Mouse (Mus musculus) frontal cortex, adult (tissue): ENCODE data around the gene Ncoa1.
"Not testable (repeated sequence)": the region's sequence is repeated elsewhere in the genome, so short reads cannot be mapped to it uniquely, and the experiment has no call there.

Source experiments
- ATAC-seq: cut with Nextera tagmentation; 2 replicates; pipeline ENCODE4 v1.9.2; 2017; ENCODE audit warnings: mild to moderate bottlenecking, moderate library complexity, mixed read lengths; ENCODE audit not compliant: low TSS enrichment

Gene Ncoa1

DNA sequence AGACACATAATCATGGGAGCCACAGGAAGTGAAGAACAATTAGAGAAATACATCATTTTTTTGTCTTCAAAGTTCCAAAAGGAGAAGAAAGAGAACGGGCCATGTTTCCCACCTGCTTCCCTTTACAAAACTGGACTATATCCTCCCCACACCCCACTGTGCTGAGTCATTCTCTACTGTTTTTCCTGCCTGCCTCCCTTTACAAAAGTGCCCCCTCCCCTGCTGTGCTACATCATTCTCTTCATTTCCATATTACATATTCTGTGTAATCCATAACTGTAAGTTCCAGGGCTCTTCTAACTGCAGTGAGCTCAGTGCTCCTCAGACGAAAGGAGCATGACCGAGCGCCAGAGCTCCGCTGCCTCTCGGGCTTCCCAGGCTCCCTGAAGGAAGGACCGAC is 80.8 kb downstream of the Ncoa1 start:
- ATAC-seq, result peak; percentile 31; the same call in 1 of the 2 replicates

DNA sequence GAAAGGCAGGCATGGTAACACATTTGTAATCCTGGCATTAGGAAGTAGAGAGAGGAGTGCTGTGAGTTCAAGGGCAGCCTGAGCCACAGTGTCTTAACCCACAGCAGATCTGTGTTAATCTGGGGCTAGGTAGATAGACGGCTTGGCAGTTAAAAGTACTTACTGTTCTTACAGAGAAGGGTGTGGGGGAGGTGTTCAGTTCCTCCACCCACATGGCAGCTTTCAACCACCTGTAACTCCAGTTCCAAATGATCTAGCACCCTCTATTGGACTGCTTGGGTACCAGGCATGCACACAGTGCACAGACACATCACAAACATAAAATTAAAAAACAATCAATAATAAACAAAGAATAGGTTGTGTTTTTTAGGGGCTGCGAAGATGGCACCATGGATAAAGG is 84.4 kb downstream of the Ncoa1 start:
- ATAC-seq, result no peak

DNA sequence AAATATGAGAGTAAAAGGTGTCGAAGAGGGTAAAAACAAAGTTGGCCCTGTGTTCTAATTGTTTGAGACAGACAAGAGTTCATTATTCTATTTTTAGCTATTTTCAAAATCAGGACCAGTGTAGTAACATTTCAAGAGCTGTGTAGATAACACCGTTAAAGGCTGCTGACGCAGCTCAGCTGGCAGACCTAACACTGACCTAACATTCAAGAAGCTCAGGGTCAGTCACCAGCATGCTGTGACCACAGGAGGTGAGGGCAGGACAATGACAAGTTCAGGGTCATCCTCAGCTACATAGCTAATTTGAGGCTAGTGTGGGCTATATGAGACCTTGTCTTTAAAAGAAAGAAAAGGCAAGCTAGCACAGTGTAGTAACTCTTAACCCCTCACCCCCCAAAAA is 84.9 kb downstream of the Ncoa1 start:
- no peak for ATAC-seq

DNA sequence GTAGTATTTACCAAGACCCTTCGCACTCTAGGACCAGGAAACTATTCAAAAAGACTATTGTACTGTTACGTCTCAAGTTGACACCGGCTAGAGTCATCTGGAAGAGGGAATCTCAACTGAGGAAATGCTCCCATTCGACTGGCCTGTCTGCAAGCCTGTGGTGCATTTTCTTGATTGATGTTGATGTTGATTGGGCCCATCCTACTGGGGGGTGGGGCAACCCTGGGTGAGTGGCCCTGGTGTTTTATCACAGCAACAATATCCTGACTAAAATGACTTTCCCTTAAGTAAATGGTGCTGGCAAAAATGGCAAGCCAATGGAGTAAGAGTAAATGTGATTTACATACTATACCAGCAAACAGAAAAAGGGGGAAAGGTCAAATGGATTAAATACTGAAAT is 85.7 kb downstream of the Ncoa1 start:
- ATAC-seq, result no peak

DNA sequence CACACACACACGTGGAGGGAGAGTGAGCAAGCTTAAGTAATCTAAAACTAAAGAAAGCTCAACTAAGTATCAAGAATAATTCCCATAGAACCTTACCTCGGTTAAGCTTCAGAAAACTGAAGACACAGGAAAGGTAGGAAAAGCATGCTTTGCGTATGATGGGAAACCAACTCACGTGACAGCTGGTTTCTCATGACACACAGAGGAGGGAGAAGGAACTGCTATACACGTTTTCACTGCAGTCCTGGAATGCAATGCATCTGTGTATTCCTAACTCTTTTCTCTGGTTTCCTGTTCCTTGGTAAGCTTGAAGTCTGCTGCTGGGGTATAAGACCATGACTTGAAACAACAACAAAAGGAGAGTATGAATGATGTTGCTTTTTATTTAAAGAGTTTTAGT is 86.3 kb downstream of the Ncoa1 start:
- no peak for ATAC-seq

DNA sequence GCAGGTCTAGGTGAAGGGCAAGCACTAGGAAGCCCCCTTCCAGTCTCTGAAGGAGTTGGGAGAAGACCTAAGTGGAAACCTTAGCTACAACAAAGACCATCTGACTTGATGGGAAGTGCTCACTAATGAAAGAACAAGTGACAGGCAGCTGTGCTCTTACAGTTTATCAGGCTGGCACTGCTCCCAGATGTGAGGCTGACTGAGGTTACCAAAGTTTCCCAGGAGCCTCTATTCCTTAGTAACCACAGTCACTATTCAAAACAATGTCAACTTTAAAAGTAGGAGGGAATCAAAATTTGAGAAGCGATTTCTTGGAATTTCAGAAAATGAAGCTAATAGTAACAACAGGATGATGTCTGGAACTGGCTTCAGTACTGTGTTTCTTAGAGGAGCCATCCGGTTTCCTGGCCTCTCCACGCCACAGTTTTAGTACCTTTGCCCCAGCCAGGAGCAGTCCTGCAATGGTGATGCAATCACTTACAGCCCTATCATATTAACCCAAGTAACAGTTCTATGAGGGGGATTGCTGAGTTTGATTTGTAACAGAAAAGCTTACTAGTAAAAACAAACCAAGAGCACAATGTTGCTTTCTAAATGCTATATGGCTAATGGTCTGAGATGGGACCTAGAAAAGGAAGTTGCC is 90.8 kb downstream of the Ncoa1 start:
- no peak for ATAC-seq

DNA sequence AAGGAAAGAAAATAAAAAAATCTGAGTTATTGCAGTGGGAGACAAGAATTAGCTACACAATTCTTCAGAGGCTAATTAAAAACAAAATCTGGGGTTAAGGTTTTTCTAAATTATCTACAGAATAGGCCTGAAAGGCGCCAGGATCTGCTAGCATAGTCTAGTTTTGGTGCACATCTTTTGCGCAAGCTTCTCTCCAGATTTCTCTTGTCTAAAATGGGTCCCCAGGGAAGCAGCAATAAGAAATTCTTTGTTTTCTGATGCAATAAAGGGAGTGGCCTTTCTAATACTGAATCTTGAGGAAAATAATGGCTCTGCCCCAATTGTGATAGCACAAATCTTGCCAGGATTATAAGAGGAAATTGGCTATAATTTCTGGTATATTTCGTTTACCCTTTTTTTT is 93.9 kb downstream of the Ncoa1 start:
- no peak for ATAC-seq

DNA sequence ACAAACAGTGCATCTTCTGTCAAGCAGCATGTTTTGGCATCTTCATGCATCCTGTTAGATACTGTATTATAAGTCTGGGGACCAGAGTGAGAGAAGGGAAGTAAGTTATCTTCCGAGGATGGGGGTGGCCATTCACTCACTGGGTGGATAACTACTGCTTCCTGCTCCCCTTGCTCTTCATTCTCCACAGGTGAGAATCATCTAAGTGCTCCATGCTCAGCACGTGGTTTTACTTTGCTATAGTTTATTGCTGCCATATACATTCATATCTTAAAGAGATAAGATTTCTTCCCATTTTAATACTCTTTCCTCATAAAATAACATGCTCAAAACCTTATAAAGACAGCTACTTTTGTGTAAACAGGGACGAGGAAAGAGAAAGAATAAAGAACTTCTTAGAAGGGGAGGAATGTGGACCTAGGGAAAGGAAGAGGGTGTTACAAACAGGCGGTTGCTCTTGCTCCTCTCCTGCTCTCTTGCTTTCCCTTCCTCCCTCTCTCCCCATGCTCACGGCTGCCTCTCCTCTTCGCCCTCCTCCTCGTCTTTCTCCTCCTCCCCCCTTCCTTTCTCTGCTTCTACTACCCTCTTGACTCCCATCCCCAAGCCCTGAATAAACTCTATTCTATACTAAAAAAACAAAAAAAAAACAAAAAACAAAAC is 97.6 kb downstream of the Ncoa1 start:
- no peak for ATAC-seq

DNA sequence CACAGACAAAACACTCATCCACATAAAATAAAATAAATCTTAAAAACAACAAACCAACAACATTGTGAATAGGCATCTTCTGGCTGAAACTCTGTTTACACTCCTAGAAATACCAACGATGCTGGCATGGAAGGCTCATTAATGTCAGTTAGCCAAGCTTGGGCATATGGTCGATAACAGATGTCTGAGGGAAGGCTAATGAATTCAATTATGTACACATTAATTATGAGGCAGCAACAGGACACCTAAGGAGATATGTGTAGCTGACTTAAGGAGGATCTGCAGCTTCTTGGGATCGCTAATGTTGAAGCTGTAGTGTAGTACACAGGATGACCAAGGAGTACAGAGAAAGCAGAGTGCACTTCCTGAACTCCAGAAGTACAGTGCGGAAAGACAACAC is 100.5 kb downstream of the Ncoa1 start:
- ATAC-seq, result no peak

DNA sequence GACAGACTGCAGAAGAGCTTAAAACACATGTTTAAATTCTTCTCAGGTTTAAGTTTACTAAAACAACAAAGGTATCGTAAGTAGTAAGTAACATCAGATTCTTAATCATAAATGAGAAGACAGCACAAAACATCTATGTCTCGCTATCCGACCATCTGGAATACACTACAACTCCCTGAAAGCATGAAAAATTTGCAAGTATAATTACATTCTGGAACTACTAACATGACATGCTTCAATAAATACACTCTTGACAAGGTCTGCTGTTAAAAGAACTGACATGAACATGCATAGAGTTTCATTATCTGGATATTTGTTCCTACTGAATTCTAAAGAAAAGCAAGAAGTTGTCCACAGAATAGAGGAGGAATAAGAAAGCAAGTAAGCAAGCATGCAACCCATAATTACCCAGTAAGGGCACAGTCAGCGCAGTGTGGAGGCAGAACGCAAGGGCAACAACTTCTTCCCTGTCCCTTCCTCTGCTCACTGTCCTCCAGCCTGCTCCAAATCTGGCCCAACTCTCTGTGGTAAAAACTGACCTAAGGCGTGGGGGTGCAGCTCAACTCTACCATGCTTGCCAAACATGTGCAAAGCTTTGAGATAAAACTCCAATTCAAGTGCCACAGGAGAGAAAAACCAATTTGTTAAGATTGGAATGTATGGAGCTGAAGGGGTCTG is 102.0 kb downstream of the Ncoa1 start:
- ATAC-seq, result 0 out of 2 replicates have a peak, but pooled peaks have one; percentile 31

DNA sequence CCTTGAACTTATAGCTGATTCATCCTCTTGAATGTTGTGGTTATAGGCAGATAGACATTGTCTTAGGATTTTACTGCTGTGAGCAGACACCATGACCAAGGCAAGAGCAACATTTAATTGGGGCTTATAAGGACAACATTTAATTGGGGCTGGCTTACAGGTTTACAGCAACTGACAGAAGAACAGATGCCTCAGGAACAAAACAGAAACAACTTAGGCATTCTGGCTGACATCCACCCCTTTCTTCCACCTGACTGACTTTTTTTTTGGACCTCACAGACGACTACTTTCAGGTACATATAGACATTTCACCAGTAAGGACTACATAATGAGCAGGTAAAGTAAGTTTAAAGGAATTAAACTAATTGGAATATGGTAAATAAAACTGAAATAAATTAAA is 105.6 kb downstream of the Ncoa1 start:
- no peak for ATAC-seq

DNA sequence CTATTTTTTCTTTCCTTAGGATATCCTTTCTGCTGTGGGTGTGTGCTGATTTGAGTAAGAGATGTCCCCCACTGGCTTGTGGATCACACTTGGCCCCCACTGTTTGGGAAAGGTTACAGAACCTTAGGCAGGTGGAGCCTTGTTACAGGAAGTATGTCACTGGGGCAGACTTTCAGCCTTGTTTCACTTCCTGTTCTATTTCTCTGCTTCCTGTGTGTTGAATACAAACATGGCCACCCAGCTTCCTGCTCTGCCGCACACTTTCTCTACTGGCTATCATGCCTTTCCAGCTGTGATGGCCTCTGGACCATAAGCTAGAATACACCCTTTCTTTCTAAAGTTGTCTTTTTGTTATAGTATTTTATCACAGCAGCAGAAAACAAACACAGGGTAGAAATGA is 111.0 kb downstream of the Ncoa1 start:
- ATAC-seq, result no peak

DNA sequence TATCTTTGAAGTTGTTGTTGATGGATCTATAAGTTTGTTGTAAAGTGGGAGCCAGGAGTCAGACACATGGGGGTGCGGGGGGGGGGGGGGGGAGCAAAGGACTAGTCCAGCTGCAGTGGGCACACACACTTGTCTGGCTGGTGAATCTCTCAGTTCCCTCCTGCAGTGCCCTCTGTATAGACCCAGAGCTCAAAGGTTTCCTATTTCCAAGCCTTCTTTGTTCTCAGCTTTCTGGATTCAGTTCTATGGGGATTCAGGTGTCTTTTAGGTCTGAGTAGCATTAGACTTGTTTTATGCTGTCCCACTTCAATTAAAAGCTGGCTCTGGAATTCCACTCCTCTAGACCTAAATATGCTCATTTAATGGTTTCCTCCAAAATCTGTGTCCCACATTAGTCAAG is 117.5 kb downstream of the Ncoa1 start:
- no peak for ATAC-seq

DNA sequence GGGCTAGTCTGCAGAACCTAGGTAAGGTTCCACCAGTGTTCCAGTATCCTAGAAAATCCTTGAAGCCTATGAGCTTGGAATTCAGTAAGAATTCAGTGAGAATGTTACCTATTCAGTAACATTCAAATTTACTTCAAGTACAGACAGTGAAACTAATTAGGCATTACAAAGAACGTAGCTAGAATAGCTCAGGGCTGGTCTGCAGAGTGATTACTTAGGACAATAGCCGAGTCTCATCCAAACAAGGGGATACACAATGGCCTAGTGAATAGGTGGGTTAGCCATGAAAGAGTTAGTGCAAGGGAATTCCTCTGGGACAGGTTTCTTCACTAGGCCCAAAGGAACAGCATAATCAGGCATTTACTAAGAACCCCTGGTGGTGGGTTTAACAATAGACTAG is 118.3 kb downstream of the Ncoa1 start:
- not testable (repeated sequence) for ATAC-seq

DNA sequence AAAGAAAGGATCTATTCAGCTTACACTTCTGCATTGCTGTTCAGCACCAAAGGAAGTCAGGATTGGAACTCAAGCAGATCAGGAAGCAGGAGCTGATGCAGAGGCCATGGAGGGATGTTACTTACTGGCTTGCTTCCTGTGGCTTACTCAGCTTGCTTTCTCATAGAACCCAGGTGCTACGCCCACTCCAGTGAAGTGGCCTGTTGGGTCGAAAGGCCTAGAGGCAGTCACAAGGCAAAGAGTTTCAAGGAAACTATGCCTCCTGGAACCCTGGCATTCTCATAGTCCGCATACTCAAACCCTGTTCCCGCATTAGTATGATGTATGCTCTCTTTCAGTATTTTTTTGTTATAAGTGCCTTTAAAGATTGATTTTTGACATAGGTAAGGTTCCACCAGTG is 118.9 kb downstream of the Ncoa1 start:
- no peak for ATAC-seq

DNA sequence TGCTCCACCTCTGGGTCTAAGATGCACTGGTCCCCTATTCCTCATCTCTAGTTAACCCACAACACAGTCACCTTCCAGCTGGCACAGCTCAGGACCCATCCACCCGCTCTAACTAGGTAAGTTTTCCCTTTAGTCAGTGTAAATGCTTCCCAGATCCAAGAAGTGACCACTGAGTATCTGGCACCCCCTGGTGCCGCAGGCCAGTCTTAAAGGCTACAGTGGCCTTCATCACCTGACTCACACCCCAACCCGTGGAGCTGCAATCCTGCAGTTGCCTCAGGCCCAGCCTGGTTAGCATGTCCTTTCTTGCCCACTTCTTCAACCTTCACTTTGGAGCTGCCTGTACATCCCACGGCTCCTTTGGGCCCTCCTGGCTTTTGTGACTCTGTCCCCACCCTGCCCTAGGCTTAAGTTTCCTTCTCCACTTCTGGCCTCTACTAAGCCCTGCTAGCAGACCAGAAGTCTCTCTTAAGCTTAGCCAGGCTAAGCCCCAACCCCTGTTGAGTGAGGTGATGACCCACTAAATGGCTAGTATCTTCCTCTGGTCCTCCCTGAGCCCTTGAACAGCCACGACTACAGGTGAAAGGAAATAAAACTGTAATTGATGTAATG is 120.0 kb downstream of the Ncoa1 start:
- no peak for ATAC-seq

DNA sequence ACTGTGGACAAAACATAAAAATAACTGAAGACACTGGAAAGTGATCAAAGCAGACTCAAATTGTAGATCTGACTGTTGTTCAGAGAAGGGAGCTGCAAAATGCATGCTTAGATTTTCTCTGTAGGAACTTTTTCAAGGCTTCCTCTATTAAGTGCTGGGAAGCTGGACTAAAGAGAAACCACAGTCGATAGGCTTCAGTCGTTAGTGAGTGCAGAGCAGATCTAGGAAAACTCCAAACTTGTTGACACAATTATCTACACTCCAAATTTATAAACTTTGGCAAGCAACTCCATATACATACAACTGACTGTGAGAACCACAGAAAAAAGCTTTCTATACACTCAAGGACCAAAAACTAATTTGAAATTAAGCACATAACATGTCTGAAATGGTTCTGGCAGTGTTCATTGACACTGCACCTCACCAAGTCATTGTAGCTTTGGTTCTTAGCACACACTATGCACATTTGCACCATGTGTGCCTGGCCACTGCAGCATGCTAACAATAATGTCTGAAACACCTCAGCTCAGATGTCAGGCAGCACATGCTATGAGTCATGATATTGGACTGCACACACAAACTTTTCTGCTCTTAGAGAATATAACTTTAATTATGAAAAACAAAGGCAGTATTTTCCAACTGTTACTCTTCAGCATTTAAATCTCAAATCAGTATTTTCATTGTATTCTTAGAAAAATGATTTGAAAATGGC is 121.8 kb downstream of the Ncoa1 start:
- no peak for ATAC-seq

DNA sequence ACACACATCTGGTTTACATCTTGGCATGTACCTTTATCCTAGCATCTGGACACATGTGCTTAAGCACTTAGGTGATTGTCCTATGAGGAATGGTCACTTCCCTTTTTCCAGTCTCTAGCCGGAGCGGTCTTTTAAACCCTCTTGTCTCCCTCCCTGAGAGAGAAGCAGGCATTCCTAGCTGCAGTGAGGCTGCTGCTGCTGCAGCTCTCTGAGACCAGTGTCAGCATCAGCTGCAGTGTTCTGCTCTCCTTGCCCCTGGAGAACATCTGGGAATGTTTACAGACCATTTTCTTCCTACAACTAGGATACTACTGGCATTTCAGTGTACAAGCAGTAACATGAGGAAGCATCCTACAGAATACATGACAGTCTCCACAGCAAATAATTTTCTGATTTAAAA is 133.8 kb downstream of the Ncoa1 start:
- ATAC-seq, result no peak

DNA sequence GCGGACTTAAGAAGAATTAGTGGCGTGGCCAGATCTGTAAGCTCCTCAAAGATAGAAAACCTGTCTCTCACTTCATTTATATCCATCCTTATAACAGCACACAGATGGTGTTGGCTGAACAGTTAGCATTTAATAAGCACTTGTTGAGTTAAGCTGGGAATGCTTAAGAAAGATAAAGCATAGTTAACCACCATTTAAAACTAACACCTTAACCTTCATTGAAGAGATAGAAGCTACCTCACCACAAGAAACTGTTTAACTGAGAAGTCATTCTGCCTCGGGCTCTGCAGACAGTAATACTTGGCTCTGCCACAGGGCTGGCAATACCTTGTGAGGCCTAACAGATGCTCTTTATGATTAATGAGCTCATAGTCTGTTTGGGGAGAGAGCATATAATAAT is 134.9 kb downstream of the Ncoa1 start:
- ATAC-seq, result no peak

DNA sequence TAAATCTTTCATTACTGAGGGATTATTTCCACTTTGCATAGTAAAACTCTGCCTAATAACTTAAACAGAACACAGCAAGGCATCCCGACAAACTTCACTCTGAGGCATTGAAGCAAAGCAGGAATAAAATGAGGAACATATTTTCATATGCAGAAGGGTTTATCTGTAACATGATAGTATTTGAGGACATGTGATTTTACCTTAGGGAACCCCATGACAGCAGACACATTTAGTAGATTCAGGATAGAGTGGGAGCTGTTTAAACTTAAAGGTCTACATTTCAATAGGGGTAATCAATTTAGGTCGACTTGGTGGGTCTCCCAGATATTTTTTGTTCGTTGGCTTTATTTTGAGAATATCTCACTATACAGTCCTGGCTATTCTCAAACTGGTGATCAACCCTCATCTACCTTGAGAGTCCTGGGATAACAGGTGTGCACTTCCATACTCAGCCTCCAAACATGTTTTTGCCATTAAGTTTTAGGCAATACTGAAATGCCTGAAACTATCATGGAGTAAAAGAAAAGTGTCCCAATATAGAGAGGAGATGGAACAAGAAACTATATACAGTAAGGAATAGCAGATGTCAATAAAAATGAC is 136.6 kb downstream of the Ncoa1 start:
- no peak for ATAC-seq

DNA sequence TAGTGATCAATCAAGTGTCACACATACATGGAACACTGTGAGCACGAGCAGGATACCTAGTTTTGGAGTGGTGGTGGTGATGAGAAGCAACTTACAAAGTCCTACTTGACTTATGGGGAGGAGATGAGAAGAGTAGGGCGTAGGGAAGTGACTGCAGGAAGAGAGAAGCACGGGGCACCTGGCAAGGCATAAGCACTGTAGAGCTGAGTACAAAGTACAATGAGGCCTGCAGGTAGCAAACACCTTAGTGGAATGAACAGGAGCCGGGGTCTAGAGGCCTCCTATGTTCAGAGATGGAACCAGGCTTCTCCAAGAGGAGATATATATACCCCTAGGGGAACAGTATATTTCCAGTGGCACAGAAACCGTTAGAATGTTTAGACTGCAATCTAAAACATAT is 153.4 kb downstream of the Ncoa1 start:
- ATAC-seq, result no peak

DNA sequence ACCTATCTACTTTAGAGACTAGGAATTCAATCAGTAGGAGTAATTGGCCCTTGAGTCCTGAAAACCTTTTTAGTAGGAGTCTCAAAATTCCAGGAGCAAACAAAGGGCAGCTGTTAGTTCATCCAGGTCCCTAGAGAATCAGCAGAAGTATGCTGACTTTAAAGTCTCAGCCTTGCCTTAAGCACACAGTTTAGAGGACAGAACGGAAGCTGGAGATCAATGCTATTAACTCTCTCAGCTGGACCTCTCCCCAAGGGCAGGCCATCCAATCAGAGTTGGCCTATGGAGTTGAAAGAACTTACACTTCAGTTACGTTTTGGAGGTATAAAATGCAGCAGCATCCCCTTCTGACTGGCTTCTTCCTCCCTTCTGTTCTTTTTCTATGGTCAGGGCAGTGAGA is 154.8 kb downstream of the Ncoa1 start:
- no peak for ATAC-seq
